Mouse (Mus musculus): ENCODE data around the gene Col20a1. TPM values are rescaled to one million over a fixed set of nuclear protein-coding genes. Genes with fewer than 3 reads are reported as not detected.
A peak's percentile ranks its signal among the peaks of the same experiment; 100 is the strongest.

Col20a1 gene
- total and polyA plus RNA-seq, 2 experiments, result 0.92 to 1.1 TPM

- H3K4me1 ChIP-seq (ENCODE audit: control insufficient read depth, insufficient read depth, low read length), result peaks cover 27% of the 10 kb centered on the region
- TF ChIP-seq POLR2A (IDR thresholded peaks at IDR 0.05; ENCODE audit: extremely low read depth, insufficient read depth, low read length), result no peak
- TF ChIP-seq CTCF (IDR thresholded peaks at IDR 0.05; ENCODE audit: low read depth, low read length), result no peak
- no peaks in the 10 kb centered on the region for H3K36me3 ChIP-seq (ENCODE audit: control insufficient read depth, insufficient read depth, low read length)
- H3K27me3 ChIP-seq (ENCODE audit: control insufficient read depth, insufficient read depth, low read length), result 0 out of 2 replicates have a peak, but pooled peaks cover 6% of the 10 kb centered on the region
- H3K9ac ChIP-seq (ENCODE audit: low read depth, low read length), result no peak overlapping the region; the same call in 1 of the 2 replicates
- H3K27ac ChIP-seq (replicated peaks; ENCODE audit: insufficient read depth, low read depth, low read length), result no peak overlapping the region; the same call in 1 of the 2 replicates
- no peaks in the 10 kb centered on the region for H3K79me2 ChIP-seq (ENCODE audit: control insufficient read depth, insufficient read depth, low read length)
- H3K4me3 ChIP-seq (ENCODE audit: insufficient read depth, low read depth, low read length), result no peak overlapping the region
- peak; percentile 69 for DNase-seq (ENCODE audit: extremely low read depth, low read depth, low spot score)
These were observed 56.0 kb downstream of the Col20a1 start for GRCm38 (mm10) chr2:181042376-181042775.

GRCm38 (mm10) chr2:181043437-181043836, 57.1 kb downstream of the Col20a1 start, which contains the start of gene Chrna4:
Chrna4 (minus strand) TSS chr2:181043546.
- no peaks in the 10 kb centered on the region for H3K36me3 ChIP-seq (ENCODE audit: control insufficient read depth, insufficient read depth, low read length)
- WGBS, result 12% methylated on average over 3 of the region's 3 CpGs
- H3K9ac ChIP-seq (ENCODE audit: low read depth, low read length), result peak within 1 kb of the TSS; percentile 44
- peak within 1 kb of the TSS; percentile 77 for H3K27ac ChIP-seq (replicated peaks; ENCODE audit: insufficient read depth, low read depth, low read length)
- peaks cover 27% of the 10 kb centered on the region for H3K4me1 ChIP-seq (ENCODE audit: control insufficient read depth, insufficient read depth, low read length)
- 0 out of 2 replicates have a peak, but pooled peaks cover 6% of the 10 kb centered on the region for H3K27me3 ChIP-seq (ENCODE audit: control insufficient read depth, insufficient read depth, low read length)
- TF ChIP-seq CTCF (IDR thresholded peaks at IDR 0.05; ENCODE audit: low read depth, low read length) (no peak), POLR2A (IDR thresholded peaks at IDR 0.05; ENCODE audit: extremely low read depth, insufficient read depth, low read length) (no peak)
- no peaks in the 10 kb centered on the region for H3K79me2 ChIP-seq (ENCODE audit: control insufficient read depth, insufficient read depth, low read length)
- no peak within 1 kb of the TSS; the same call in 1 of the 2 replicates for H3K4me3 ChIP-seq (ENCODE audit: insufficient read depth, low read depth, low read length)
- DNase-seq (ENCODE audit: extremely low read depth, low read depth, low spot score), result peak; percentile 98

GRCm38 (mm10) chr2:181044001-181044400, 57.7 kb downstream of the Col20a1 start:
- TF ChIP-seq CTCF (IDR thresholded peaks at IDR 0.05; ENCODE audit: low read depth, low read length), result no peak
- no peak for TF ChIP-seq POLR2A (IDR thresholded peaks at IDR 0.05; ENCODE audit: extremely low read depth, insufficient read depth, low read length)
- Histone ChIP-seq H3K4me3 (ENCODE audit: insufficient read depth, low read depth, low read length) (no peak overlapping the region), H3K36me3 (ENCODE audit: control insufficient read depth, insufficient read depth, low read length) (no peaks in the 10 kb centered on the region), H3K79me2 (ENCODE audit: control insufficient read depth, insufficient read depth, low read length) (no peaks in the 10 kb centered on the region), H3K4me1 (ENCODE audit: control insufficient read depth, insufficient read depth, low read length) (peaks cover 27% of the 10 kb centered on the region), H3K27me3 (ENCODE audit: control insufficient read depth, insufficient read depth, low read length) (0 out of 2 replicates have a peak, but pooled peaks cover 6% of the 10 kb centered on the region), H3K9ac (ENCODE audit: low read depth, low read length) (peak overlapping the region; percentile 44), H3K27ac (replicated peaks; ENCODE audit: insufficient read depth, low read depth, low read length) (peak overlapping the region; percentile 77)
- WGBS, result 16% methylated on average over 3 of the region's 3 CpGs
- DNase-seq (ENCODE audit: extremely low read depth, low read depth, low spot score), result peak; percentile 49

GRCm38 (mm10) chr2:181048252-181048945, 62.1 kb downstream of the Col20a1 start:
- 69% methylated on average over 7 of the region's 7 CpGs for WGBS
- no peak overlapping the region for H3K4me3 ChIP-seq (ENCODE audit: insufficient read depth, low read depth, low read length)
- H3K27ac ChIP-seq (replicated peaks; ENCODE audit: insufficient read depth, low read depth, low read length), result no peak overlapping the region
- DNase-seq (ENCODE audit: extremely low read depth, low read depth, low spot score), result no peak
- H3K4me1 ChIP-seq (ENCODE audit: control insufficient read depth, insufficient read depth, low read length), result peaks cover 6% of the 10 kb centered on the region; the same call in 1 of the 2 replicates
- no peaks in the 10 kb centered on the region for H3K27me3 ChIP-seq (ENCODE audit: control insufficient read depth, insufficient read depth, low read length)
- TF ChIP-seq POLR2A (IDR thresholded peaks at IDR 0.05; ENCODE audit: extremely low read depth, insufficient read depth, low read length), result no peak
- TF ChIP-seq CTCF (IDR thresholded peaks at IDR 0.05; ENCODE audit: low read depth, low read length), result no peak
- no peak overlapping the region for H3K9ac ChIP-seq (ENCODE audit: low read depth, low read length)
- no peaks in the 10 kb centered on the region for H3K79me2 ChIP-seq (ENCODE audit: control insufficient read depth, insufficient read depth, low read length)
- no peaks in the 10 kb centered on the region for H3K36me3 ChIP-seq (ENCODE audit: control insufficient read depth, insufficient read depth, low read length)

GRCm38 (mm10) chr2:181048986-181049385, 62.7 kb downstream of the Col20a1 start:
- Histone ChIP-seq H3K27ac (replicated peaks; ENCODE audit: insufficient read depth, low read depth, low read length) (no peak overlapping the region), H3K79me2 (ENCODE audit: control insufficient read depth, insufficient read depth, low read length) (no peaks in the 10 kb centered on the region), H3K4me3 (ENCODE audit: insufficient read depth, low read depth, low read length) (no peak overlapping the region), H3K36me3 (ENCODE audit: control insufficient read depth, insufficient read depth, low read length) (no peaks in the 10 kb centered on the region), H3K9ac (ENCODE audit: low read depth, low read length) (no peak overlapping the region), H3K27me3 (ENCODE audit: control insufficient read depth, insufficient read depth, low read length) (no peaks in the 10 kb centered on the region), H3K4me1 (ENCODE audit: control insufficient read depth, insufficient read depth, low read length) (peaks cover 3% of the 10 kb centered on the region; the same call in 1 of the 2 replicates)
- 86% methylated on average over 9 of the region's 9 CpGs for WGBS
- no peak for DNase-seq (ENCODE audit: extremely low read depth, low read depth, low spot score)
- TF ChIP-seq CTCF (IDR thresholded peaks at IDR 0.05; ENCODE audit: low read depth, low read length) (no peak), POLR2A (IDR thresholded peaks at IDR 0.05; ENCODE audit: extremely low read depth, insufficient read depth, low read length) (no peak)

GRCm38 (mm10) chr2:181052171-181052570, 65.8 kb downstream of the Col20a1 start:
- Histone ChIP-seq H3K4me1 (ENCODE audit: control insufficient read depth, insufficient read depth, low read length) (no peaks in the 10 kb centered on the region), H3K4me3 (ENCODE audit: insufficient read depth, low read depth, low read length) (no peak overlapping the region), H3K27ac (replicated peaks; ENCODE audit: insufficient read depth, low read depth, low read length) (no peak overlapping the region), H3K79me2 (ENCODE audit: control insufficient read depth, insufficient read depth, low read length) (no peaks in the 10 kb centered on the region), H3K27me3 (ENCODE audit: control insufficient read depth, insufficient read depth, low read length) (no peaks in the 10 kb centered on the region), H3K36me3 (ENCODE audit: control insufficient read depth, insufficient read depth, low read length) (no peaks in the 10 kb centered on the region), H3K9ac (ENCODE audit: low read depth, low read length) (no peak overlapping the region)
- 97% methylated on average over 1 of the region's 1 CpGs for WGBS
- no peak for DNase-seq (ENCODE audit: extremely low read depth, low read depth, low spot score)
- TF ChIP-seq CTCF (IDR thresholded peaks at IDR 0.05; ENCODE audit: low read depth, low read length), result no peak

Data from liver, adult 2 months (tissue).